Mouse (Mus musculus) midbrain, postnatal 0 days (tissue): Measurements from ENCODE around the gene Rab11fip3. TPM values are rescaled to one million over a fixed set of nuclear protein-coding genes. Genes with fewer than 3 reads are reported as not detected.

Experiments
- ATAC-seq: fragments of 200-750 bp; cut with Nextera tagmentation; 2 replicates; pipeline ENCODE4 v1.8.0; 2017; ENCODE audit warnings: moderate number of reproducible peaks, mild to moderate bottlenecking, moderate TSS enrichment, moderate library complexity; ENCODE audit not compliant: low FRiP score
- DNase-seq: peaks from one replicate; pipeline ENCODE4 v3.0.0-alpha.2; 2015; ENCODE audit warnings: low spot score
- H3K27ac ChIP-seq: fragments of 300-500 bp; sonication (generic); 2 replicates; pipeline ENCODE4 v1.5.1; 2014; ENCODE audit warnings: low read depth, mild to moderate bottlenecking, low read length, mixed read lengths
- H3K27me3 ChIP-seq: fragments of 300-500 bp; sonication (generic); 2 replicates; pipeline ENCODE4 v1.6.1; 2014; ENCODE audit warnings: low read length, control low read depth, mixed read lengths; ENCODE audit not compliant: insufficient read depth
- H3K36me3 ChIP-seq: fragments of 300-500 bp; sonication (generic); 2 replicates; pipeline ENCODE4 v1.6.1; 2014; ENCODE audit warnings: low read length, control low read depth, mixed read lengths; ENCODE audit not compliant: insufficient read depth
- H3K4me1 ChIP-seq: fragments of 300-500 bp; sonication (generic); 2 replicates; pipeline ENCODE4 v1.6.1; 2014; ENCODE audit warnings: mild to moderate bottlenecking, control low read depth, antibody characterized with exemption, low read length, mixed read lengths; ENCODE audit not compliant: insufficient read depth
- H3K4me2 ChIP-seq: fragments of 300-500 bp; sonication (generic); 2 replicates; pipeline ENCODE4 v1.6.1; 2014; ENCODE audit warnings: low read depth, mild to moderate bottlenecking, low read length, mixed read lengths; ENCODE audit not compliant: poor library complexity, severe bottlenecking
- H3K4me3 ChIP-seq: fragments of 300-500 bp; sonication (generic); 2 replicates; pipeline ENCODE4 v1.5.1; 2014; ENCODE audit warnings: low read depth, mild to moderate bottlenecking, low read length, moderate library complexity
- H3K9ac ChIP-seq: fragments of 300-500 bp; sonication (generic); replicated peaks from 2 replicates; pipeline ENCODE4 v1.6.1; 2014; ENCODE audit warnings: mild to moderate bottlenecking, low read length, moderate library complexity, mixed read lengths; ENCODE audit not compliant: poor library complexity, severe bottlenecking
- H3K9me3 ChIP-seq: fragments of 300-500 bp; sonication (generic); 2 replicates; pipeline ENCODE4 v1.6.1; 2016; ENCODE audit warnings: low read length, control low read depth
- CTCF ChIP-seq: IDR thresholded peaks from 2 replicates; pipeline ENCODE4 v1.5.1; 2016; ENCODE audit warnings: antibody characterized with exemption, mild to moderate bottlenecking
- WGBS: fragments of 180-500 bp; shearing (Covaris S2); extraction: QIAGEN DNeasy Blood & Tissue Kit; methylation state at CpG from one replicate; pipeline ENCODE4 v1.1.7; 2014; 5-methylcytosine and 5-hydroxymethylcytosine counted together
- polyA plus RNA-seq: library from polyadenylated mRNA; unstranded; fragments of >200 nt; fragmentation: Nextera tagmentation; extraction: Ambion mirVana; gene quantifications from 2 replicates; pipeline ENCODE4 v1.2.1, GENCODE M21; 2015
- total RNA-seq: library from RNA; depleted of rRNA; stranded (reverse); fragments of >200 nt; gene quantifications from 2 replicates; pipeline ENCODE4 v1.2.3, GENCODE M21; 2014

Rab11fip3 gene
- total and polyA plus RNA-seq, 2 experiments from 2014 or later, result 18.3 to 34.7 TPM

DNA sequence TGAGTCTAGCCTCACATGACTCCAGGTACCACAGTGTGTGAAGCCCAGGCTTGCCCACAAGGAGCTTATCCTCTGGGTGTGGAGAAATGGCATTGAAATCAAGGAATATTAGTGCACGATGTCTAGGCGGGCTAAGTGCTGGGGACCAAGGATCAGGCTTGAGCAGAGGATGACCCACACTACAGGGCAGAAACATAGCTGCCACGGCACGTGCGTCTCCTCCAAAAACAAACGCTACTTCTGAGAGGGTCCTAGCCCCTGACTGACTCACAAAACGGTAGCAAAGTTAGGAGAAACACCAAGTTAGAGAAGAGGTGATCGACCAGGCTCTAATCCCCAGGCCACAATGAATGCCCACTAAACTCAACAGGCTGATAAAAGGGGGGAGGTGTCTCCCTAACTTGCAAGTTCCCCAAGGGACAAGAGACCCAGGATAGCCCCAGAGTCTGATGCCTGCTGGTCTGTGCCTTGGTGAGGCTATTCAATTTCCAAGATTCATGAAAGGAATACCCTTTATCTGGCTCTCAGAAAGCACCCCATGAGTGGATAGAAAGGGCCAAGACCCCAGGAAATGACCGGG is 25.3 kb upstream of the Rab11fip3 start:
- DNase-seq (no peak), ATAC-seq (no peak)
- TF ChIP-seq CTCF, result no peak
- H3K27ac ChIP-seq, result no peak overlapping the region
- peak overlapping the region; percentile 67 for H3K9ac ChIP-seq
- no peaks in the 10 kb centered on the region for H3K9me3 ChIP-seq
- WGBS, result 37% methylated on average over 9 of the region's 9 CpGs
- H3K4me2 ChIP-seq, result peak overlapping the region; percentile 90
- peak overlapping the region; percentile 57 for H3K4me3 ChIP-seq
- H3K36me3 ChIP-seq, result no peaks in the 10 kb centered on the region
- H3K27me3 ChIP-seq, result no peaks in the 10 kb centered on the region
- no peaks in the 10 kb centered on the region; the same call in 1 of the 2 replicates for H3K4me1 ChIP-seq

DNA sequence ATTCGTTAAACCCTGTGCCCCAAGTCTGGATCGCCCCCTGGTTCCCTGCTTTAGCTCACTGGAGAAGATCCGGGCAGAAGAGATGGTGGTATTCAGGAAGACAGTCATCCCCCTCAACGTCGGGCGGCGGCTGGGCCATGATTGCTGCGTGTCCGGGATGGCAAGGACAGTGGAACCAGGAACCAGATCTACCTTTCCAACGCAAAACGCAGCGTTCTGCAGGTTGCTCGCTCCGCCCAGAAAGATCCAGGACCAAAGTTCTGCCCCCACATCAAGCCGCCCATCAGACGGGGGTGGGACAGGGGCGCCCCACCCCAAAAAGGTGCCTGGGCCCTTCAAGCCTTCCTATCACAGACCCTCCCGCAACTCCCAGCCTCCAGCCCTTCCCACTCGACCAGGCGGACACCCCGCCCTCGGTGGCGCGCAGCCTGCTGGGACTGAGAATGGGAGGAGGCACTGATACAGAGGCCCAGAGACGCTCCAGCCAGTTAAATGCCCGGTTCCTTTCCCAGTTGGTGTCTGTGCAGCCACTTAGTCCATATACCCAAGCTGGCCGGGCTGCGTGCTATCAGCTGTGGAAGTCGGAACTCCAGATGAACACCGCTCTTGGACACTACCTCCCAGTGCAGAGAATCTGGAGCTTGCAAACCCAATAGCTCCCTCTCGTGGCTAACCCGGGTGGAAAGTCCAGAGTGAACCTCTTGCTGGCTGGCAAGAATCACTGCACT is 20.7 kb upstream of the Rab11fip3 start, which contains the start of gene Decr2:
Gene Decr2 (minus strand): TSS at position 433 of the 728 bp plus-strand sequence.
- Histone ChIP-seq H3K36me3 (no peaks in the 10 kb centered on the region), H3K4me3 (peak within 1 kb of the TSS; percentile 63), H3K9me3 (no peaks in the 10 kb centered on the region), H3K27ac (peak within 1 kb of the TSS; percentile 70), H3K9ac (peak within 1 kb of the TSS; percentile 68), H3K4me1 (no peaks in the 10 kb centered on the region; the same call in 1 of the 2 replicates), H3K4me2 (peak within 1 kb of the TSS; percentile 84), H3K27me3 (no peaks in the 10 kb centered on the region)
- ATAC-seq (peak; percentile 80), DNase-seq (peak; percentile 94)
- WGBS, result 2% methylated on average over 32 of the region's 32 CpGs
- peak; percentile 95 for TF ChIP-seq CTCF

- Histone ChIP-seq H3K27me3 (no peaks in the 10 kb centered on the region), H3K4me2 (no peak overlapping the region), H3K9me3 (no peaks in the 10 kb centered on the region), H3K4me3 (no peak overlapping the region), H3K36me3 (peaks cover 6% of the 10 kb centered on the region; the same call in 1 of the 2 replicates), H3K4me1 (no peaks in the 10 kb centered on the region), H3K27ac (no peak overlapping the region), H3K9ac (no peak overlapping the region)
- TF ChIP-seq CTCF, result no peak
- DNase-seq (no peak), ATAC-seq (no peak)
- 91% methylated on average over 9 of the region's 9 CpGs for WGBS
Observed at GRCm38 (mm10) chr17:26087059-26087564, 17.8 kb upstream of the Rab11fip3 start.

DNA sequence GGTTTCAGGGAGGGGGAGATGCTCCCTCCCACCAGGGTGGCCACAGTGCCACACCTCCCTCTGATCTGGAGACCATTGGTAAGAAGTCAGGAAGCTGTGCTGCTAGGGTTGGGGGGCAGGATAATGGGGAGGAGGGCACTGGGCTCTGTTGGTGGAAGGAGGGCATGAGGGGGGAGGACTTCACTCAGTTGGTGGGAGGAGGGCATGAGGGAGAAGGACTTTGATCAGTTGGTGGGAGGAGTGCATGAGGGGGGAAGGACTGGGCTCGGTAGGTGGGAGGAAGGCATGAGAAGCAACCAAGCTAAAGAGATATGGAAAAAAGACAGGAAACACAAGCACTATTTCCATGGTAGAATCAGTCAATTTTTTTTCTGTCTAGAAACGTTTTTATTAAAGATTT is 11.5 kb upstream of the Rab11fip3 start:
- WGBS, result 42% methylated on average over 2 of the region's 2 CpGs

DNA sequence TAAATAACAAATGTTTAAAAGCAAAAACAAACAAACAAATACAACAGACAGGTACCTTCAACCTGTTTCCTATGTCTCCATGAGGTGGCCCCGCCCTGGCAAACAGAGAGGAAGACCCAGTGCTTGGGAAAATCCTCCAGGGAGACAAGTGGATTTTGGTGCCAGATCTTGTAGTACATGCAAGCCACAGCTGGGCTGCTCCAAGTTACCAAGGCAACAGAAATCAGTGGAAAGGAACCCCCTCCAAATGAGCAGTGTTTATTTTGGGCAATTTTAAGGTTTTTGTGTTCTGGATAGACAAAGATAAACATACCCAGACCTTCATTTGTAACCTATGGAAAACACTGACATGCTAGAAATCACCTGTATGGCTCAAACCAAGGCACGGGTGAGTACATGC is 9.5 kb upstream of the Rab11fip3 start:
- no peaks in the 10 kb centered on the region for H3K4me1 ChIP-seq
- ATAC-seq (no peak), DNase-seq (peak; percentile 67)
- H3K4me3 ChIP-seq, result no peak overlapping the region
- no peak overlapping the region for H3K9ac ChIP-seq
- H3K9me3 ChIP-seq, result no peaks in the 10 kb centered on the region
- 66% methylated on average over 2 of the region's 2 CpGs for WGBS
- no peak overlapping the region for H3K27ac ChIP-seq
- TF ChIP-seq CTCF, result peak; percentile 27
- no peaks in the 10 kb centered on the region for H3K27me3 ChIP-seq
- H3K36me3 ChIP-seq, result peaks cover 5% of the 10 kb centered on the region; the same call in 1 of the 2 replicates
- H3K4me2 ChIP-seq, result no peak overlapping the region

More for the DNA sequence above, 11.5 kb upstream of the Rab11fip3 start:
- ATAC-seq, result no peak
- H3K4me1 ChIP-seq, result no peaks in the 10 kb centered on the region
- no peaks in the 10 kb centered on the region for H3K9me3 ChIP-seq
- TF ChIP-seq CTCF, result no peak
- H3K36me3 ChIP-seq, result peaks cover 6% of the 10 kb centered on the region; the same call in 1 of the 2 replicates
- no peak overlapping the region for H3K27ac ChIP-seq
- DNase-seq, result no peak
- H3K4me2 ChIP-seq, result no peak overlapping the region
- no peak overlapping the region for H3K9ac ChIP-seq
- H3K4me3 ChIP-seq, result no peak overlapping the region
- H3K27me3 ChIP-seq, result no peaks in the 10 kb centered on the region

DNA sequence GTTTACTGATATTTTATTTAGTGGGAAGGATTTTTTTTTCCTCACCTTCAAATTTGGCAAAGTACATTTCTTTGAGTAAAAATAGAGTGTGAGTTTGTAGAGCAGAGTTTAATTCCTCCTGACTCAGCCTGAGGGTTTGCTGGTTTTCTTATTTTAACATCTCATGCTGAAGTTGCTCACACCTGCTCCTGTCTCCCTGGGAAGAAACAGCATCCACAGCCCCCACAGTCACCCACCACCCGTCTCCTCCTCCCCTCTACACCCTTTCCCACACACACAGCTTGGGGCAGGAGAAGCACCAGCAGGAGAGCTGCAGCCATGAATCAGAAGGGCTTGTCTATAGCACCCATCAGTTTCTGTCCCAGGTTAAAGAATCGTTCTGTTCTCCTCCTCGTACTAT is 5.9 kb upstream of the Rab11fip3 start:
- H3K4me1 ChIP-seq, result 0 out of 2 replicates have a peak, but pooled peaks cover under 1% of the 10 kb centered on the region
- no peak for TF ChIP-seq CTCF
- no peak overlapping the region for H3K4me3 ChIP-seq
- no peaks in the 10 kb centered on the region for H3K36me3 ChIP-seq
- ATAC-seq (no peak), DNase-seq (no peak)
- H3K9ac ChIP-seq, result no peak overlapping the region
- WGBS, result 71% methylated on average over 3 of the region's 3 CpGs
- no peak overlapping the region for H3K4me2 ChIP-seq
- no peaks in the 10 kb centered on the region for H3K27me3 ChIP-seq
- H3K27ac ChIP-seq, result no peak overlapping the region
- no peaks in the 10 kb centered on the region for H3K9me3 ChIP-seq
